Mouse (Mus musculus) bone marrow macrophage, adult 2 months (primary cell): ENCODE data around the gene Fam186b.

Source experiments
- CTCF ChIP-seq: IDR thresholded peaks from 2 replicates; pipeline ENCODE4 v1.5.1; 2012; ENCODE audit warnings: low read depth, mild to moderate bottlenecking, low read length, moderate library complexity
- POLR2A ChIP-seq: IDR thresholded peaks from 2 replicates; pipeline ENCODE4 v1.6.1; 2012; ENCODE audit warnings: mild to moderate bottlenecking, low read depth, low read length, borderline replicate concordance

- no peak for TF ChIP-seq POLR2A
- TF ChIP-seq CTCF: no peak
These were observed at the start of gene Fam186b for GRCm38 (mm10) chr15:99295484-99295981.
